Mouse (Mus musculus): Measurements from ENCODE around the gene Zscan12. TPM values are rescaled to one million over a fixed set of nuclear protein-coding genes. Genes with fewer than 3 reads are reported as not detected.
"Not testable (repeated sequence)": the region's sequence is repeated elsewhere in the genome, so short reads cannot be mapped to it uniquely, and the experiment has no call there.

Zscan12 gene
- polyA plus RNA-seq, 1 experiment from 2014 or later = 19.6 TPM

DNA sequence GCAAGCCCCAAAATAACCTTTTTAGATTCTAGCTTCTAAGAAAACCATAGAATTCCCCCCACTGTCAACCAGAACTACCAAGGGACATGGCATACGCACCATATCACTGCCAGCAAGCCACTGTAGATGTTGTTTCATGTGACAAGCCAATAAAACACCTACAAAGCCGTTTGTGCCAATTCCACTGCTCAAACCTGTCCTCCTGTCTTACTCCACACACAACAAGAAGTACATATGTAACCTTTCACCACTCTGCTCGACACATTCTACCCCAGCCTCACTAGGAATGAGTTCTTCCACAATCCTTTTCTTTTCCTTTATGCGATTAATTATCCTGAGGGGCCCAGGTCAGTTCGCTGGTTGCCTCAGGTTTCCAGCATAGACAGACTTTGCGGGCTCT lies 33.0 kb downstream of the Zscan12 start:
- no peaks in the 10 kb centered on the region for H3K9me3 ChIP-seq (ENCODE audit: control insufficient read depth, low read length)
- no peak for DNase-seq (ENCODE audit: low spot score)
- no peak overlapping the region for H3K4me2 ChIP-seq (ENCODE audit: low read depth)
- H3K4me1 ChIP-seq (ENCODE audit: control insufficient read depth, insufficient read depth, low read length) = no peaks in the 10 kb centered on the region
- no peak overlapping the region for H3K4me3 ChIP-seq (ENCODE audit: low read depth, low read length)
- no peak overlapping the region for H3K27ac ChIP-seq (ENCODE audit: low read depth, low read length)
- H3K27me3 ChIP-seq (ENCODE audit: control insufficient read depth, insufficient read depth, low read length) = no peaks in the 10 kb centered on the region
- WGBS = 95% methylated on average over 6 of the region's 6 CpGs
- peaks cover 19% of the 10 kb centered on the region for H3K36me3 ChIP-seq (ENCODE audit: control insufficient read depth, insufficient read depth, low read length)
- H3K9ac ChIP-seq (ENCODE audit: low read length) = no peak overlapping the region
- ATAC-seq (ENCODE audit: insufficient read depth, low FRiP score, low TSS enrichment) = no peak

- DNase-seq (ENCODE audit: low spot score); H3K27ac ChIP-seq (ENCODE audit: low read depth, low read length); H3K4me3 ChIP-seq (ENCODE audit: low read depth, low read length); H3K9ac ChIP-seq (ENCODE audit: low read length); H3K4me2 ChIP-seq (ENCODE audit: low read depth); H3K9me3 ChIP-seq (ENCODE audit: control insufficient read depth, low read length); H3K27me3 ChIP-seq (ENCODE audit: control insufficient read depth, insufficient read depth, low read length); ATAC-seq (ENCODE audit: insufficient read depth, low FRiP score, low TSS enrichment); H3K4me1 ChIP-seq (ENCODE audit: control insufficient read depth, insufficient read depth, low read length): not testable (repeated sequence)
- peaks cover 19% of the 10 kb centered on the region for H3K36me3 ChIP-seq (ENCODE audit: control insufficient read depth, insufficient read depth, low read length)
- over 99% methylated on average over 14 of the region's 18 CpGs for WGBS
Measured at GRCm38 (mm10) chr13:21396048-21396447, 33.4 kb downstream of the Zscan12 start.

GRCm38 (mm10) chr13:21397486-21397885 lies 34.9 kb downstream of the Zscan12 start:
- no peak for ATAC-seq (ENCODE audit: insufficient read depth, low FRiP score, low TSS enrichment)
- Histone ChIP-seq H3K4me3 (ENCODE audit: low read depth, low read length) (no peak overlapping the region), H3K36me3 (ENCODE audit: control insufficient read depth, insufficient read depth, low read length) (peaks cover 14% of the 10 kb centered on the region), H3K9ac (ENCODE audit: low read length) (no peak overlapping the region), H3K9me3 (ENCODE audit: control insufficient read depth, low read length) (no peaks in the 10 kb centered on the region), H3K4me2 (ENCODE audit: low read depth) (no peak overlapping the region), H3K4me1 (ENCODE audit: control insufficient read depth, insufficient read depth, low read length) (0 out of 2 replicates have a peak, but pooled peaks cover 2% of the 10 kb centered on the region), H3K27me3 (ENCODE audit: control insufficient read depth, insufficient read depth, low read length) (no peaks in the 10 kb centered on the region), H3K27ac (ENCODE audit: low read depth, low read length) (no peak overlapping the region)
- 94% methylated on average over 2 of the region's 2 CpGs for WGBS
- no peak for DNase-seq (ENCODE audit: low spot score)

- Histone ChIP-seq H3K4me1 (ENCODE audit: control insufficient read depth, insufficient read depth, low read length) (0 out of 2 replicates have a peak, but pooled peaks cover 2% of the 10 kb centered on the region), H3K9me3 (ENCODE audit: control insufficient read depth, low read length) (no peaks in the 10 kb centered on the region), H3K4me3 (ENCODE audit: low read depth, low read length) (peak overlapping the region; percentile 76), H3K4me2 (ENCODE audit: low read depth) (peak overlapping the region; percentile 55), H3K27me3 (ENCODE audit: control insufficient read depth, insufficient read depth, low read length) (no peaks in the 10 kb centered on the region), H3K27ac (ENCODE audit: low read depth, low read length) (no peak overlapping the region), H3K9ac (ENCODE audit: low read length) (peak overlapping the region; percentile 86), H3K36me3 (ENCODE audit: control insufficient read depth, insufficient read depth, low read length) (no peaks in the 10 kb centered on the region)
- no peak for DNase-seq (ENCODE audit: low spot score)
- ATAC-seq (ENCODE audit: insufficient read depth, low FRiP score, low TSS enrichment) = no peak
- WGBS = 84% methylated on average over 3 of the region's 3 CpGs
Measured at GRCm38 (mm10) chr13:21401166-21401565, 38.5 kb downstream of the Zscan12 start.

DNA sequence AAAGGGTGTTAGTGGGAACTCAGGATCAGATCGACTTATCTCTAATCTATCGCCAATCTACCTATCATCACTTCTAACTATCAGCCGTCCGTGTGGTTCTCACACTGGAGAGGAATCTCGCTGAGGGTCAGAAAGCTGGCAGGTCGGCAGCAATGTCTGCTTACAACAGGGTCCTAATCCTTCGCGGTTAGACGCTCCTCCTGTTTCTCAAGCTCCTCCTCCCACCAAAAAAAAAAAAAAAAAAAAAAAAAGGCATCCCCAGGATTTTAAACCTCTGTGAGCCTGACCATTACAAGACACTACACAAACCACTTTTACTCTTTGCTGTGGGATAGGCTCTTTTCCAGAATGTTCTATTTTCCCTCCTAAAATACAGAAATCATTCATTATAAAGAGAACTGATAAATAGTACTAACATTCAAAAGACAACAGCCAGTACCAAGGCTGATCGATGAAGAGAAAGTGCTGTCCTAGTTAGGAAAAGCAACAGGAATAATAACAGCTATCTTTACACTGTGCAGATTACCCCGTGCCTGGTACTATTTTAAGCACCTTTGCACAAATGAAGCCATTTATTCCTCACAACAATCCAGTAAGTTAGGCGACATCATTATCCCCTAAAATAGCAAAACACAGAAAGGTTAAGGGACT lies 39.1 kb downstream of the Zscan12 start:
- H3K9ac ChIP-seq (ENCODE audit: low read length) = peak overlapping the region; percentile 86
- H3K4me2 ChIP-seq (ENCODE audit: low read depth) = peak overlapping the region; percentile 55
- no peaks in the 10 kb centered on the region for H3K36me3 ChIP-seq (ENCODE audit: control insufficient read depth, insufficient read depth, low read length)
- ATAC-seq (ENCODE audit: insufficient read depth, low FRiP score, low TSS enrichment) (peak; percentile 28; the same call in 1 of the 2 replicates), DNase-seq (ENCODE audit: low spot score) (no peak)
- H3K27me3 ChIP-seq (ENCODE audit: control insufficient read depth, insufficient read depth, low read length) = no peaks in the 10 kb centered on the region
- no peaks in the 10 kb centered on the region for H3K9me3 ChIP-seq (ENCODE audit: control insufficient read depth, low read length)
- no peak overlapping the region; the same call in 1 of the 2 replicates for H3K27ac ChIP-seq (ENCODE audit: low read depth, low read length)
- peak overlapping the region; percentile 76 for H3K4me3 ChIP-seq (ENCODE audit: low read depth, low read length)
- WGBS = 16% methylated on average over 12 of the region's 12 CpGs
- H3K4me1 ChIP-seq (ENCODE audit: control insufficient read depth, insufficient read depth, low read length) = 0 out of 2 replicates have a peak, but pooled peaks cover 2% of the 10 kb centered on the region

DNA sequence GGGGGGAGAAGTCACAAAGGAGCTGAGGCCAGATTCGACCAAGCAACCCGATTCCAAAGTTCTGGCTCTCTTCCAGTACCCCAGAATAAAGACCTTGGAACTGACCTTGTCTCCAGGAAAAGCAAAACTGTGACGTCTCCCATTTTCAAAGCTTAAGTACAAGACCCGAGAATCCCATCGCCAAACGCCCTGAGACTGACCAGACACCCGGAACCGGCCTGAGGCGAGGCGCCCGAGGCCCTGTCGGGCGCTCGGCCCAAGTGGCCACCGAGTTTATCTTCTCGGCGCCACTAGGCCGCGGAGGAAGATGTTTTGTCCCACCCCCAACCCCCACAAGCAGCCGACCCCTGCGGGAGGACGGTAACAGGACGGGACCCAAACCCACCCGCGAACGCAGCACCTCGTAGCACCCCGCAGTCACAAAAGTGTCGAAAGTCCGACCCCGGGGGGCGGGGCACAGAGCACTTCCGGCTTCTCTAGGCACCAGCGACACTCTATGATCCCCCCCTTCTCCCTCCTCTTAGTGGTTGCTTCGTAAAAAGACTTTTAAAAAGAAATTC lies 39.7 kb downstream of the Zscan12 start, which contains the start of gene Zkscan3:
Zkscan3 (minus strand) TSS at position 469 of the 560 bp plus-strand sequence.
- H3K4me1 ChIP-seq (ENCODE audit: control insufficient read depth, insufficient read depth, low read length) = 0 out of 2 replicates have a peak, but pooled peaks cover 2% of the 10 kb centered on the region
- DNase-seq (ENCODE audit: low spot score) = peak; percentile 88
- under 1% methylated on average over 35 of the region's 35 CpGs for WGBS

DNA sequence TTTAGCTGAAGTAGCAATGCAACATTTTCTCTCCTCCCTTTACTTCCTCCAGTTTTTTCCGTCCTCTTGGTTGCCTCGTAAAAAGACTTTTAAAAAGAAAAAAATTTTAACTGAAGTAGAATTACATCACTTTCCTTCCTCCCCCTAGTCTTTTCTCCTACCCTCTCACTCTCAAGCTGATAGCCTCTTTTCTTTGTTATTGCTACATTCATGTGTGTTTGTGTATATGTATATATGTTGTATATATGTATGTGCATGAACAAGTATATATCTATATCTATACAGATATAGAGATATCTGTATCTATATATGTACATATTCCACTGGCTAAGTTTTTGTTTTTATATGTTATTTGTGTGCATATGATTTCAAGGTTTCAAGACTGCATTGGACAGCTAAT lies 40.2 kb downstream of the Zscan12 start:
- DNase-seq (ENCODE audit: low spot score) (no peak), ATAC-seq (ENCODE audit: insufficient read depth, low FRiP score, low TSS enrichment) (0 out of 2 replicates have a peak, but pooled peaks have one; percentile 51)
- Histone ChIP-seq H3K4me1 (ENCODE audit: control insufficient read depth, insufficient read depth, low read length) (0 out of 2 replicates have a peak, but pooled peaks cover 2% of the 10 kb centered on the region), H3K9ac (ENCODE audit: low read length) (peak overlapping the region; percentile 86; the same call in 1 of the 2 replicates), H3K4me3 (ENCODE audit: low read depth, low read length) (peak overlapping the region; percentile 76), H3K9me3 (ENCODE audit: control insufficient read depth, low read length) (no peaks in the 10 kb centered on the region), H3K4me2 (ENCODE audit: low read depth) (peak overlapping the region; percentile 55), H3K27me3 (ENCODE audit: control insufficient read depth, insufficient read depth, low read length) (no peaks in the 10 kb centered on the region), H3K27ac (ENCODE audit: low read depth, low read length) (no peak overlapping the region), H3K36me3 (ENCODE audit: control insufficient read depth, insufficient read depth, low read length) (no peaks in the 10 kb centered on the region)
- WGBS = 0% methylated on average over 2 of the region's 2 CpGs

More for the DNA sequence above, 39.7 kb downstream of the Zscan12 start, which contains the start of gene Zkscan3:
- no peaks in the 10 kb centered on the region for H3K36me3 ChIP-seq (ENCODE audit: control insufficient read depth, insufficient read depth, low read length)
- peak within 1 kb of the TSS; percentile 55 for H3K4me2 ChIP-seq (ENCODE audit: low read depth)
- ATAC-seq (ENCODE audit: insufficient read depth, low FRiP score, low TSS enrichment) = peak; percentile 94
- H3K4me3 ChIP-seq (ENCODE audit: low read depth, low read length) = peak within 1 kb of the TSS; percentile 76
- peak within 1 kb of the TSS; percentile 86 for H3K9ac ChIP-seq (ENCODE audit: low read length)
- H3K9me3 ChIP-seq (ENCODE audit: control insufficient read depth, low read length) = no peaks in the 10 kb centered on the region
- H3K27me3 ChIP-seq (ENCODE audit: control insufficient read depth, insufficient read depth, low read length) = no peaks in the 10 kb centered on the region
- peak within 1 kb of the TSS; percentile 40; the same call in 1 of the 2 replicates for H3K27ac ChIP-seq (ENCODE audit: low read depth, low read length)

DNA sequence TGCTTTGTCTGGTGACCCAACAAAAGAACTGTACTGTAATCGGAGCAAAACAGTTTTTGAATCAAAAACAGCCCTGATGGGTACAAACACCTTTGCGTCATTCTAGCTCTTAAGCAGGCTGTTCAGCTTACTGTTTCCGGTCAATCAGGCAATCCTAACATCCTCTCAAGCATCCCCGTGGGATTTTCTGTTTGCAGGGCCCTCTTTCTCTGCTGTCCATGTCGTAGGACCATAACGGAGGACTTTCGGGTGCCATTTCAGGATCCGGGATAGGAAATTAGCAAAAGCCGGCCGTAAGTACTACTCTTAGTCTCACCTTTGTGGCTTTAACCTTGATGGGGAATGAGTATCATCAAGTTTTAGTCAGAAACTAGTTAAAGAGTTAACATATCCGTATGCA lies 44.7 kb downstream of the Zscan12 start:
- Histone ChIP-seq H3K27me3 (ENCODE audit: control insufficient read depth, insufficient read depth, low read length) (no peaks in the 10 kb centered on the region), H3K27ac (ENCODE audit: low read depth, low read length) (no peak overlapping the region), H3K9me3 (ENCODE audit: control insufficient read depth, low read length) (no peaks in the 10 kb centered on the region), H3K4me3 (ENCODE audit: low read depth, low read length) (no peak overlapping the region), H3K9ac (ENCODE audit: low read length) (no peak overlapping the region), H3K4me1 (ENCODE audit: control insufficient read depth, insufficient read depth, low read length) (no peaks in the 10 kb centered on the region), H3K36me3 (ENCODE audit: control insufficient read depth, insufficient read depth, low read length) (no peaks in the 10 kb centered on the region), H3K4me2 (ENCODE audit: low read depth) (no peak overlapping the region)
- no peak for DNase-seq (ENCODE audit: low spot score)
- ATAC-seq (ENCODE audit: insufficient read depth, low FRiP score, low TSS enrichment) = no peak
- 80% methylated on average over 11 of the region's 11 CpGs for WGBS

All from neural tube, embryonic 11.5 days (tissue).